6 mouse cellular contexts compared by ENCODE assay signal in genomic region chr15:84717570-84718270, GRCm38 (mm10). TPM values are rescaled to one million over a fixed set of nuclear protein-coding genes. Genes with fewer than 3 reads are reported as not detected.
"Had no signal": no experiment of that assay in that cellular context is flagged by ENCODE, and none has a peak within 500 bp of the region (broad histone marks: within the 10 kb centered on the region; RNA-seq: fewer than 3 reads in every experiment).

No protein-coding gene starts in this region.

RNA-seq across cellular contexts. Expression of gene Arhgap8, which starts 2.1 kb away (rescaled TPM):
- total RNA-seq: left cerebral cortex, adult 2 months; megakaryocyte progenitor cell, adult 5-6 weeks; megakaryocyte-erythroid progenitor cell, adult 5-6 weeks; monocyte, adult 5-6 weeks; neutrophil, adult 5-6 weeks had no signal
- polyA plus RNA-seq: myocyte had no signal
